Mouse (Mus musculus): ENCODE measurements around the gene Trak2. TPM values are rescaled to one million over a fixed set of nuclear protein-coding genes. Genes with fewer than 3 reads are reported as not detected.

Gene Trak2
- polyA plus RNA-seq, 1 experiment from 2014 or later: 17.9 TPM

DNA sequence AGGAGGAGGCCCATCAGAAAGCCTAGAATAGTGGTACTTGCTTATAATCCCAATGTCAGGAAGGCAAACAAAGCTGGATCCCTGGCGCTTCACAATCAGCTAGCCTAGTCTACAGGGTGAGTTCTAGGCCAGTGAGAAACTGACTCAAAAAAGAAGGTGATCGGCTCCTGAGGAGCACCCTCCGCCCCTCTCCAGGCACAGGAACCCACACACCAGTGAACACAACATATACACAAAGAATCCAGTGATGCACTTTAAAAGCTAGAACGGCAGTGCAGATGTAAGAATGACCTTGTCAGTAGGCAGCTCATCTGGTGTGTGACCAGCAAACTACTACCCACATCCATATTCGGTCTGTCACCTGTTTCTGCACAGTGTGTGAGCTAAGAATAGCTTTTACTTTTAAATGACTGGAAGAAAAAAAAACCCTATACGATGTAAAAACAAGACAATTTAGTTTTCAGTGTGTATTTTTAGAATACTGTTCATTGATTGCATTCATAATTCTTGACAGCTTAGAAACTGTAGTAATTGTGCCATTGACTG is 23.6 kb downstream of the Trak2 start:
- peaks cover 14% of the 10 kb centered on the region; the same call in 1 of the 2 replicates for H3K36me3 ChIP-seq (ENCODE audit: control insufficient read depth, insufficient read depth, low read length)
- no peaks in the 10 kb centered on the region for H3K4me1 ChIP-seq (ENCODE audit: control insufficient read depth, insufficient read depth, low read length)
- no peak overlapping the region for H3K9ac ChIP-seq (ENCODE audit: low read length)
- ATAC-seq: no peak
- no peak overlapping the region for H3K4me2 ChIP-seq (ENCODE audit: low read length)
- 89% methylated on average over 6 of the region's 6 CpGs for WGBS
- no peak overlapping the region for H3K4me3 ChIP-seq (ENCODE audit: low read depth, low read length)
- no peaks in the 10 kb centered on the region for H3K9me3 ChIP-seq (replicated peaks; ENCODE audit: control insufficient read depth, low read length)
- H3K27me3 ChIP-seq (replicated peaks; ENCODE audit: control insufficient read depth, insufficient read depth, low read length): no peaks in the 10 kb centered on the region
- no peak overlapping the region for H3K27ac ChIP-seq (ENCODE audit: low read depth, low read length)
- no peak for DNase-seq (ENCODE audit: low spot score)

DNA sequence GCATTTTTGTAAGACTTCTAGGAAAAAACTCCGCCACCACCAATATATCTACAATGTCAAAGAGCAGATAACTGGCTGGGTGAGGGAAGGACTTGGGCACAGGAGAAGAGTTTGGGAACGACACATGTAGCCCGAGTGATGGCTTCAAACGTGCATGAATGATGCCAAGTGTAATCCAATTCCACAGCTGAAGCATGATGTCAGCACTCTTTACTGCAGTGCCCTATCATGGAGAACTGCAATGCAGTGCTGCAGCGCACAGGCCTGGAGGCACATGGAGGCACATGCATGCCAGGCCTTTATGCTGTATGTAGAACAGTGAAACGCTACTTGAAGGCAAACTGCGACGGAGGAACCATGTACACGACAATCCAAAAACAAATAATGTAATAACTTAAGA is 26.5 kb downstream of the Trak2 start:
- ATAC-seq (no peak), DNase-seq (ENCODE audit: low spot score) (no peak)
- Histone ChIP-seq H3K9me3 (replicated peaks; ENCODE audit: control insufficient read depth, low read length) (no peaks in the 10 kb centered on the region), H3K27ac (ENCODE audit: low read depth, low read length) (no peak overlapping the region), H3K9ac (ENCODE audit: low read length) (no peak overlapping the region), H3K4me1 (ENCODE audit: control insufficient read depth, insufficient read depth, low read length) (no peaks in the 10 kb centered on the region), H3K4me3 (ENCODE audit: low read depth, low read length) (no peak overlapping the region), H3K4me2 (ENCODE audit: low read length) (no peak overlapping the region), H3K36me3 (ENCODE audit: control insufficient read depth, insufficient read depth, low read length) (peaks cover 14% of the 10 kb centered on the region; the same call in 1 of the 2 replicates), H3K27me3 (replicated peaks; ENCODE audit: control insufficient read depth, insufficient read depth, low read length) (no peaks in the 10 kb centered on the region)
- WGBS: 92% methylated on average over 9 of the region's 9 CpGs

DNA sequence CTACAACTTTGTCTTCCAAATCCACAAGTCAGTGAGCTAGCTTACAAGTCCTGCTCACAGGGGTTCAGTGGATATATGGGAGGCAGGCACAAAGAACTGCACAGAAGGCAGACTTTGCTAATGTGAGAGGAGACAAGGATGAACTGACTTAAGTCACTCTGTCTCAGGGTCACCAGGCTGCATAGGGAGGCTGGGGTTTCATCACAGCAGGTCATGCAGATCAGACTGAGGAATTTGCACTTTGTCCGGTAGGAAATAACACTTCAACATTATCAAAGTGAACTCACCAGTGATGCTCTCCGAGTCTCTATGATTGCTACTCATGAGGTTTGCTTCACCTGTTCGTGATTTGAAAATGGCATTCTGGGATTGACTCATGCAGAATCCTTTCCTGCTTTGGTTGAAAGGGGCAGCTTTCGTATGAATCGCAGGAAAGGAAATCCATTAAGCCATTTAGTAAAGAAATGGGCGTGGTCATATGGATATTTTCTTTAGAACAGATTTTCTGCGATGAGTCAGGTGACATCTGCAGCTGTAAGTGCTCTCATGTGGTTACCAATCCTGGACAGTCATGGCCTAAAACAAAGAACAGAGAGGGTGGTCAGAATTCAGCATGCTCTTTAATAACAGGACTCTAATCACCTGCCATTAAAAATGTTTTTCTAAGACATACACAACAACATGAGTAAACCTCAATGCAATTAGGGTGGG is 27.1 kb downstream of the Trak2 start:
- H3K27ac ChIP-seq (ENCODE audit: low read depth, low read length): no peak overlapping the region
- H3K9me3 ChIP-seq (replicated peaks; ENCODE audit: control insufficient read depth, low read length): no peaks in the 10 kb centered on the region
- peaks cover 14% of the 10 kb centered on the region; the same call in 1 of the 2 replicates for H3K36me3 ChIP-seq (ENCODE audit: control insufficient read depth, insufficient read depth, low read length)
- H3K9ac ChIP-seq (ENCODE audit: low read length): no peak overlapping the region
- H3K4me3 ChIP-seq (ENCODE audit: low read depth, low read length): no peak overlapping the region
- WGBS: 92% methylated on average over 7 of the region's 7 CpGs
- no peaks in the 10 kb centered on the region for H3K27me3 ChIP-seq (replicated peaks; ENCODE audit: control insufficient read depth, insufficient read depth, low read length)
- no peak for DNase-seq (ENCODE audit: low spot score)
- H3K4me1 ChIP-seq (ENCODE audit: control insufficient read depth, insufficient read depth, low read length): no peaks in the 10 kb centered on the region
- no peak for ATAC-seq
- no peak overlapping the region for H3K4me2 ChIP-seq (ENCODE audit: low read length)

DNA sequence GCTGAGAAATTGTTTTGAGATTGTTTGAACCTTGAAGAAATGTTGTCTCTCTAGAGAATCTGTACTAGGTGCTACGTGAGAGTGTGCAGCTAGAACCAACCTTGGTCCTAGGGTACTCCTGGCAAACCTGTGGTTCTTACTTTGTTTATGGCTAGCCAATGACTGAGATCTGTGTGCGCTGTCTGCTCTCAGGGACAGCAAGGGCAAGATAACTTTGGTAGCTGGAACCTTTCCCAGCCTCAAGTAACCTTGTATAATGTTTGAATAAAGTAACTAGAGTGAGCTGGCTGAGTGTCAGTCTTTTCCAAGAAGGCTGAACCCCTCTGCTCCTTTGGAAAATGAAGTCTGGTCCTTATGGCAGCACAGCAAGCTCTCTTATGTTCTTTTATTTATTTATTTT is 27.7 kb downstream of the Trak2 start:
- no peaks in the 10 kb centered on the region for H3K4me1 ChIP-seq (ENCODE audit: control insufficient read depth, insufficient read depth, low read length)
- WGBS: 98% methylated on average over 2 of the region's 2 CpGs
- no peaks in the 10 kb centered on the region for H3K9me3 ChIP-seq (replicated peaks; ENCODE audit: control insufficient read depth, low read length)
- DNase-seq (ENCODE audit: low spot score): no peak
- ATAC-seq: no peak
- no peak overlapping the region for H3K27ac ChIP-seq (ENCODE audit: low read depth, low read length)
- no peaks in the 10 kb centered on the region for H3K27me3 ChIP-seq (replicated peaks; ENCODE audit: control insufficient read depth, insufficient read depth, low read length)
- no peak overlapping the region for H3K4me3 ChIP-seq (ENCODE audit: low read depth, low read length)
- H3K36me3 ChIP-seq (ENCODE audit: control insufficient read depth, insufficient read depth, low read length): peaks cover 14% of the 10 kb centered on the region; the same call in 1 of the 2 replicates
- no peak overlapping the region for H3K4me2 ChIP-seq (ENCODE audit: low read length)
- H3K9ac ChIP-seq (ENCODE audit: low read length): no peak overlapping the region

DNA sequence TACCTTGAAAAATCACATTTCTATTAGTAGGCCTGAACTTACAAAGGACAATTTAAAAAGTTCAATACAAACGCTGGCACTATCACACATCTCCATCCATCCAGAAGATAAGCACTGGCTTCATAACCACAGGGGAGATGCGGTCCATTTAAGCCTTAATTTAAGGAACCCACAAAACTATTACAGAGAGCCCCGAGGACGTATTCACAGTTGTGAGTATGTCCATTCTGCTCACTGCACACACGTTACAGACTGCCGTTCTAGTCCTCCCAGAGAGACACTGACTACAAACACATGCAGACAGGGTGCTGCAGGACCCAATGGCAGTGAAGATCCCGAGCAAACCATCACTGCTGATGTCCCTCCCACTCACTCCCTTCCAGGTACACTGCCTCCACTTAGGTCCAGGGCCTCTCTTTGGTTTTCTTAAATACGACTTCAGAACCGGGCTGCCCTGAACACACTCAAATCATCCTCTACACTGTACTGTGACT is 35.6 kb downstream of the Trak2 start:
- Histone ChIP-seq H3K27ac (ENCODE audit: low read depth, low read length) (no peak overlapping the region), H3K4me1 (ENCODE audit: control insufficient read depth, insufficient read depth, low read length) (no peaks in the 10 kb centered on the region), H3K36me3 (ENCODE audit: control insufficient read depth, insufficient read depth, low read length) (0 out of 2 replicates have a peak, but pooled peaks cover 5% of the 10 kb centered on the region), H3K9me3 (replicated peaks; ENCODE audit: control insufficient read depth, low read length) (no peaks in the 10 kb centered on the region), H3K9ac (ENCODE audit: low read length) (no peak overlapping the region), H3K4me3 (ENCODE audit: low read depth, low read length) (no peak overlapping the region), H3K4me2 (ENCODE audit: low read length) (no peak overlapping the region), H3K27me3 (replicated peaks; ENCODE audit: control insufficient read depth, insufficient read depth, low read length) (no peaks in the 10 kb centered on the region)
- ATAC-seq: no peak
- DNase-seq (ENCODE audit: low spot score): no peak
- WGBS: 92% methylated on average over 9 of the region's 9 CpGs

DNA sequence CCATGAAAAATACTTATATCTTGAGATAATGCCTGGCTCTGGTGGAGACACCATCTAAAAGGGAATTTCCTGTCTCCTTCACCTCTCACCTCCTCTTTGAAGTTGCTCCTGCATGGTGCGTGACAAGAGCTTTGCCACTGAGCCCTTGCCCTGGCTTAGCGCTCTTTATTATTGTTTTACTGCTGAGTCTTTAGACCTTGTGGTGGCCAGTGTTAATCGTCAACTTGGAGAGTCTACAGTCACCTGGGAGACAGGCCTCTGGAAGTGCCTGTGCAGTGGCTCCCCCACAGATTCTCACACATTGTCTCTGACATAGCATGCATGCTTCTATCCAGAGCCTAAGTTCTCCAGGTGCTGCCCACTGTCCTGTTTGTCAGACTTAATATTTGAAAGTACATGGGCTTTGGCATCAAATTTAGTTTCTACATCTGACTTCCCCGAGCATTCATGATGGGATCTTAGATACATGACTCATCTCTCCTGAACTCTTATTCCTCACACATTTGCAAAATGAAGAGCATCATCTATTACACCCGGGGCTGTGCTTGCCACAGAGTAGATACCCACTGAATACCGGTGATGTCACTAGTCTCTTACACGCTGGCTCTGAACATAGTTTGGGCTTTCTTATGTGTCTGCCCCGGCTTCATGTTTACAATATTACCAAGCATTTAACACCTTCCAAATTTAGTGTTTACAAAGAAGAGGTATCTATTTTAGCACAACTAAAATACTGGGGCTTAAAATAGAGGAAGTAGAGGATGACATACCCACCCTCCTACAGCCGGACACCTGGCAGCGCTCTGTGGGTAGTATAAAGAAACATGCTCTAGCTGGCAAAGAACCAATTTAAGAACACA is 36.3 kb downstream of the Trak2 start:
- DNase-seq (ENCODE audit: low spot score) (no peak), ATAC-seq (no peak)
- Histone ChIP-seq H3K27me3 (replicated peaks; ENCODE audit: control insufficient read depth, insufficient read depth, low read length) (no peaks in the 10 kb centered on the region), H3K27ac (ENCODE audit: low read depth, low read length) (no peak overlapping the region), H3K4me1 (ENCODE audit: control insufficient read depth, insufficient read depth, low read length) (no peaks in the 10 kb centered on the region), H3K9ac (ENCODE audit: low read length) (no peak overlapping the region), H3K4me2 (ENCODE audit: low read length) (no peak overlapping the region), H3K36me3 (ENCODE audit: control insufficient read depth, insufficient read depth, low read length) (0 out of 2 replicates have a peak, but pooled peaks cover 5% of the 10 kb centered on the region), H3K4me3 (ENCODE audit: low read depth, low read length) (no peak overlapping the region), H3K9me3 (replicated peaks; ENCODE audit: control insufficient read depth, low read length) (no peaks in the 10 kb centered on the region)
- 95% methylated on average over 10 of the region's 10 CpGs for WGBS

DNA sequence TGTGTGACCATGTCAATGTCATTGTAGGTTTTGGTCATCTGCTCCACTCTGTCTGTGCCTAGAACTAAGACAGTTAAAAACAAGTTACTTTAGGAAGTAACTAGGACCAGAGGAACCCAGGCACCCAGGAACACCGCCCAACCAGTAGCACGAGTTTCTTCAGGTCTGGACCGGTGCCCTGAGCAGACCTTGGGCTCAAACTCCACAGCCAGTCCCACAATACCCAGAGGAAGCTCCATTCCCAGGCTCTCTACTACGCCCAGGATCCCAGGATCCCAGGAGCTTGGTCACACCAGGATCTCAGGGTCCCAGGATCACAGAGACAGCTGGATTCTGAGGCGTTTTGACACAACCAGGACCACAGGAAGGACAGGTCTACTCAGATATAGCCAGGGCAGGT is 46.6 kb downstream of the Trak2 start:
- H3K9ac ChIP-seq (ENCODE audit: low read length): no peak overlapping the region
- H3K9me3 ChIP-seq (replicated peaks; ENCODE audit: control insufficient read depth, low read length): no peaks in the 10 kb centered on the region
- DNase-seq (ENCODE audit: low spot score): no peak
- no peaks in the 10 kb centered on the region for H3K27me3 ChIP-seq (replicated peaks; ENCODE audit: control insufficient read depth, insufficient read depth, low read length)
- H3K27ac ChIP-seq (ENCODE audit: low read depth, low read length): no peak overlapping the region
- no peak for ATAC-seq
- no peak overlapping the region for H3K4me2 ChIP-seq (ENCODE audit: low read length)
- no peak overlapping the region for H3K4me3 ChIP-seq (ENCODE audit: low read depth, low read length)
- WGBS: 93% methylated on average over 5 of the region's 5 CpGs
- H3K4me1 ChIP-seq (ENCODE audit: control insufficient read depth, insufficient read depth, low read length): no peaks in the 10 kb centered on the region
- H3K36me3 ChIP-seq (ENCODE audit: control insufficient read depth, insufficient read depth, low read length): peaks cover 14% of the 10 kb centered on the region

DNA sequence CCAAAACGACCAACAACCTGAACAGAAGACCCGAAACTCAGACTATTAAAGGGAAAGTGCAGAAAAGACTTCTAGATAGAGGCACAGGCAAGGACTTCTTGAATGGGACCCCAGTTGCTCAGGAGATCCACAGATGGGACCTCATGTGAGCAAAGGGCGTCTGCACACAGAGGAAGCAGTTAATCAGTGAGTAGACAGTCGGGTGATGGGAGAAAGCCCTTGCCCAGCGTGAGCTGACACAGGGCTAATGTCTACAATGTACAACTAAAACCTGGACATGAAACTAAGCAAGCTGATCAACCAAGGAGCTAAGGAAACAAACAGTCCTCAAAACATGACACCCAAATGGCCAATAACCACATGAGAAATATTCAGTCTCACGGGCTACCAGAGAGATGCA is 55.7 kb downstream of the Trak2 start:
- Histone ChIP-seq H3K9ac (ENCODE audit: low read length) (no peak overlapping the region), H3K36me3 (ENCODE audit: control insufficient read depth, insufficient read depth, low read length) (peaks cover 71% of the 10 kb centered on the region), H3K4me1 (ENCODE audit: control insufficient read depth, insufficient read depth, low read length) (no peaks in the 10 kb centered on the region), H3K4me3 (ENCODE audit: low read depth, low read length) (no peak overlapping the region), H3K4me2 (ENCODE audit: low read length) (no peak overlapping the region), H3K9me3 (replicated peaks; ENCODE audit: control insufficient read depth, low read length) (no peaks in the 10 kb centered on the region), H3K27ac (ENCODE audit: low read depth, low read length) (no peak overlapping the region), H3K27me3 (replicated peaks; ENCODE audit: control insufficient read depth, insufficient read depth, low read length) (no peaks in the 10 kb centered on the region)
- 86% methylated on average over 6 of the region's 6 CpGs for WGBS
- DNase-seq (ENCODE audit: low spot score) (no peak), ATAC-seq (no peak)

Measured in forebrain, embryonic 14.5 days (tissue).